Mouse (Mus musculus) central nervous system, embryonic 14 days (tissue): ENCODE measurements around the gene Jmy. TPM values are rescaled to one million over a fixed set of nuclear protein-coding genes. Genes with fewer than 3 reads are reported as not detected.

ENCODE experiments used
- polyA plus RNA-seq: library from polyadenylated mRNA; depleted of rRNA; stranded (reverse); fragments of >200 nt; gene quantifications from 2 replicates; pipeline ENCODE4 v1.2.3, GENCODE M21; 2012; rRNA removed

Gene Jmy
- 9.6 and 10.5 TPM in 2 replicates for polyA plus RNA-seq

DNA sequence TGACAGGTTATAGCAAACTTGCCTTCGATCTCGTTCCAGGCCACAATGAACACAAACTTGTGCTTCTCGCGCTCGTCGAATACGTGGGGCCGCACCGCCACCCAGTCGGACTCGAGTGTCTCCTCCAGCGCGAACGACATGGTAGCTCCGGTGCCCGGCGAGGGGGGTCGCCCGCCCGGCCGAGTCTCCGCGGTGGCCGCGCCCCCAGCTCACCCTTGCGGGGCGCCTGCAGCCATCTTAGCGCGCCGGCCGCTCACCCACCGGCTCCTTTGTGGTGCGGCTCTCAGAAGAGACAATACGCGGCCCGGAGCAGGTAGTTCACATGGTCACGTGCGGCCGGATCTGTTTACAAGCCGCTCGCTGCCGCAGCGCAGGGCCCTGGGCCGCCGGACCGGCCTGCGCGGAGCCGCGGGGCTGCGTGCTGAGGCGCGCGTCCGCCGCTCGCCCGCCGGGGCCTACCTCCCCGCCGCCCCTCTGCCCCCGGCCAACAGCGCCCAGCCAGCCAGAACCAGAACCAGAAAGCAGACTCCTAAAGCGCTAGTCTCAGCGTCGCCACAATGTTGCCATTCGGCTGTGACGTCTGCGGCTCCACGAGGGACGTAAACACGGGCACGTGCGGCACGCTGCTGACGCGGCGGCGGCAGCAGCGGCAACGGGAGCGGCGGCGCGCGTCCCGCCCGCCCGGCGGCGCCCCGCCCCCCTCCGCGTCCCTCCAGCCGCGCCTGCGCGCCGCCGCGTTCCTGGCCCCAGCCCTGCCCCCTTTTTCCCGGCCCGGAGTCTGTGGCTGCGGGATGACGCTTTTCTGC is at the start of gene Jmy:
Gene Jmy (minus strand): TSS at position 642 of the 806 bp plus-strand sequence.

Other genes starting within 250 kb of the Jmy start
- gene Homer1, start 200.2 kb downstream of the Jmy start, polyA plus RNA-seq = 15.3 and 18.1 TPM in 2 replicates
- gene Bhmt, start 138.2 kb upstream of the Jmy start, polyA plus RNA-seq = 0.12 and 0.24 TPM in 2 replicates
- gene Bhmt2, start 174.5 kb upstream of the Jmy start, polyA plus RNA-seq = 0.07 and 0.09 TPM in 2 replicates
- 0.11 and 0.16 TPM in 2 replicates for gene Dmgdh, start 174.6 kb upstream of the Jmy start, polyA plus RNA-seq